Mouse (Mus musculus): ENCODE results near the gene Ggnbp2.
A peak's percentile ranks its signal among the peaks of the same experiment; 100 is the strongest.

GRCm38 (mm10) chr11:84916053-84916702 lies 45.6 kb upstream of the Ggnbp2 start, which contains the start of gene Znhit3:
- TF ChIP-seq CTCF (IDR thresholded peaks at IDR 0.05; ENCODE audit: low read depth): peak; percentile 15; the same call in 1 of the 2 replicates
- TF ChIP-seq EP300 (IDR thresholded peaks at IDR 0.05; ENCODE audit: low read depth): no peak
